Mouse (Mus musculus) adrenal gland, postnatal 25 days (tissue): Measurements from ENCODE around the gene Cul5. TPM values are rescaled to one million over a fixed set of nuclear protein-coding genes. Genes with fewer than 3 reads are reported as not detected.
A peak's percentile ranks its signal among the peaks of the same experiment; 100 is the strongest.

Source experiments
- DNase-seq: peaks from one replicate; pipeline ENCODE4 v3.0.0; 2021; ENCODE audit warnings: mixed read lengths
- total RNA-seq: library from RNA; stranded (reverse); gene quantifications from 2 replicates; pipeline ENCODE4 v1.2.3, GENCODE M21; 2021

The Cul5 gene
- total RNA-seq, 1 experiment from 2014 or later: 41.6 TPM

DNA sequence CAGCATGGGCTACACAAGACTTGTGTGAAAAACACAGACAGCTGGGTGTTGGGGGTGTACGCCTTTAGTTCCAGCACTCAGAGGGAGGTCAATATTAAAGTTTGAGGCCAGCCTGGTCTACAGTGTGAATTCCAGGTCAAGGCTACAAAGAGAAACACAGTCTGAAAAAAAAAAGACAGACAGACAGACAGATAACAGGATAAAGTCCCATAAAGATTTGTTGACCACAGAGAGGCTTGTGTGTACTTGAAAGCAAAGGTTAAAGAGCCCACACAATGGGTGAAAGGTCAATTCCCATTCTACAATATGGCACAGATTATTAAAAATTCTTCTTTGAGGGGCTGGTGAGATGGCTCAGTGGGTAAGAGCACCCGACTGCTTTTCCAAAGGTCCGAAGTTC lies 62.6 kb downstream of the Cul5 start:
- no peak for DNase-seq

DNA sequence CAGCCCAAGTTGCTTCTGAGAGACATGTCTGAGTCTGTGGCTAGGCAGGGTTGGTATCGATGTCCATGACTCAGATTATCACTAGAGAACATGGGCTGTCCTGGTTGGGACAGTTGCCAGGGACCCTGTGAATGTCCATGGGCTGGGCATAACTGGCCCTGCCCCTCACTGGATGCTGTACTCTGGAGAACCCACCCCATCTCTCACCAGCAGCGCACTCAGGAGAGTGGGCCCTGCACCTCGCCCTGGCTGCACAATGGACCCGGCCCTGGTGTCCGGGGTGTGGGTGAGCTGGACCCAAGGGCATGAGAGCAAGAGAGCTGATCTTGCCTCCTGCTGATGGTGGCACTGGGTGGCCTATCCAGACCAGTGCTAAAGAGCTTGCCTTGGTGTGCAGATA lies 64.9 kb downstream of the Cul5 start:
- no peak for DNase-seq

DNA sequence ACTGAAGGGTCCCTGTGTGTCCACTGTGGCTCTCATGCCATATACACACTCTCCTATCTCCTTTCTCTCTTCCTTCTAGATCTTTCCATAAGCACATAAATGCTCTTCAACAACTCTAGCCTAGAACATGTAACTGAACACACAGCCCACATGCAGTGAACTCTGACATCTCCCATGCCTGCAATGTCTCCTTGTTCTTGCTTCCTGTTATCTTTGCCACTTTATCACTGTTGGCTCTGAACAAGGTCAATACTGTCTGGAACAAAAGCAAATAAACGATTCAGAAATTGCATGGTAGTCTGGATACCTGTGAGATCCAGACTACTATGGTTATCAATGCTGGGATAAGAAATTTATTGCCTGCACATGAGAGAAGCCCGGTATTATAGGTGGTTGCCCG lies 66.0 kb downstream of the Cul5 start:
- DNase-seq: no peak

DNA sequence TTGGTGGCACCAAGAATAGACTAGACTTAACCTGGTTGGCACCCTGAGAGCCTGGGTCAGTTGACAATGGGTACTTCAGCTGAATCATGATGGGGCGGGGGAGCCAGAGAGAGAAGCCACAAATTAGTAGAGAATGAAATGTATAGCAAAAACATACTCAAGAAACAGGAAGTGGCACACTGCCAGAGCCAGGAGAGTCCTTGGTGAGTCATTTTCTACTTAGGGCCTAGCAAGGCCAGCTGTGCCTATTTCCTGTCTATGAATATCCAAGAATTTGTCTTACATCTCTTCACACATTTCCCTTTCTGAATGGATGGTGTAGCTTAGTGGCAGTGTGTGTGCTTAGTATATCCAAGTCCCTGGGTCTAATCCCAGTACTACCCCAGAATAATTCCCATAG lies 66.4 kb downstream of the Cul5 start:
- DNase-seq: peak; percentile 30

DNA sequence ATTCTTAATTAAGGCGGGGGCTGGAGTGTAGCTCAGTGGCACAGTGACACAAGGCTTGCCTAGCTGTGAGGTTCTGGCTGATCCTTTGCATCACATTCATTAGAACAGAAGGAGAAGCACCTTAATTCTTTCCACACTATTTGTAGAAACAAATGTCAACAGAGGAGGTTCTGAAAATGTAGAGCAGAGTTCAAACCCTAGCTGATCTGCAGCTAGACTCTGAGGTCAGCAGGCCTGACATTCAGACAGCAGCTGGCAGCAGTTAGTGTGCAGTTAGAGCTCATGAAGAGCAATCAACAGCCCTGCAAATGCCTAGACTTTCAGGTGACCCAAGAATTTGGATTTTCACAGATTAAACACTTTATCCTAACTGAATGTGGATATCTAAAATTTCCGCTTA lies 68.3 kb downstream of the Cul5 start:
- no peak for DNase-seq

DNA sequence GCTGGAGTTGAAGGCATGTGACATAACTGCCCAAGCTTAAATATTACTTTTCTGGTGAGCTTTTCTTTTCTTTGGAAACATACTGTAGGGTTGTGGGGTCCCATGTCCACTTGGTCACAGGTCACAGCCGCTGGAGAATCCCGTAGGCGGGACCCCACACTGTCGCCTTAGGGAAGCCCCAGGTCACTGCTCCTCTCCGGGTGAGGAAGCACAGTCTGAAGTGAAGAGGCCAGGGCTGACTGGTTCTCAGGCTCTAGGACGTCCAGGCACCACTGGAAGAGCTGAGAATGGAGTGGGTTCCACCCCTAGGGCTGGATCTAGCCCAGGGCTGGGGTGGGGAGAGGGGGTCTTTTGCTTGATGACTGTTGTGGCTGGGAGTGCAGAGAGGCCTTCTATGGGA lies 71.2 kb downstream of the Cul5 start:
- no peak for DNase-seq

DNA sequence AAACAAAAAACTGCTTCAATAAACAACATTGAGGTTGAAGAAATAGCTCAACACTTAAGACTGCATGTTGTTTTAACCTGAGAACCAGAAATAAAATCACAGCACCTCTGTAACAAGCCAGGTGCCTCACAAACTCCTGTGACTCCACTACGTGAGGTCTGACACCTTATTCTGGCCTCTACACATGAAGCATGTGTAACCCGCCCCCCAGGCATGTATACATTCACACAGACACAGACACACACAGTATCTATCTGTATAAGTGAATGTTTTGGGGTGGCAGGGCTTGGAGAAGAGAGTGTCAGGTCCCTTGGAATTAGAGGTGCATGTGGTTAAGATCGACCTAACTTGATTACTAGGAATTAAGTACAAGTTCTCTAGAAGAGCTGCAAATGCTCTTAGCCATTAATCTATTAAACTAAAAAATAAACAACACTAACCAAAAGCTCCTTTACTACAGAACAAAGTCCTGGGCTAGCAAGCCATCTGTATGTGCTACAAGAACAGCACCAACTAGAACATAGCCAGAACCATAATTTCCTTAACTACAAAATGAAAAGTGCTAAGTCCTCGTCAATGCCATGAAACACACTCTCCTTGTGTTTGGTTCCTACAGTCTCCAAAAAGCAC lies 72.7 kb downstream of the Cul5 start:
- no peak for DNase-seq

DNA sequence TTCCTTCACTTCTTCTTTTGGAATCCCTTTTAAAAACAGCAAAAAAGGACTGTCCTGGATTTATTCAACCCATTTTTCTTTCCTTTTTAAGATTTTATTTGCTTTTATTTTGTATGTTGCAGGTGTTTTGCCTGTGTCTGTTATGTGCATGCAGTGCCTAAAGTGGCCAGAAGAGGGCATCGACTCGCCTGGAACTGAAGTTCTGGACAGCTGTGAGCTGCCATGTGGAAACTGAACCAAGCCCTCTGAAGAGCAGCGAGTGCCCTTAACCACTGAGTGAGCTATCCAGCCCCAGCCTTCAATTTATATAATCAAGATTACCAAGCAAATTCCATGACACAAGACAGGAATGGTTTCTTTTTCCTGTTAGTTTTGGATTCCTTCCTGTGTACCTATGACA lies 75.0 kb downstream of the Cul5 start:
- peak; percentile 67 for DNase-seq

DNA sequence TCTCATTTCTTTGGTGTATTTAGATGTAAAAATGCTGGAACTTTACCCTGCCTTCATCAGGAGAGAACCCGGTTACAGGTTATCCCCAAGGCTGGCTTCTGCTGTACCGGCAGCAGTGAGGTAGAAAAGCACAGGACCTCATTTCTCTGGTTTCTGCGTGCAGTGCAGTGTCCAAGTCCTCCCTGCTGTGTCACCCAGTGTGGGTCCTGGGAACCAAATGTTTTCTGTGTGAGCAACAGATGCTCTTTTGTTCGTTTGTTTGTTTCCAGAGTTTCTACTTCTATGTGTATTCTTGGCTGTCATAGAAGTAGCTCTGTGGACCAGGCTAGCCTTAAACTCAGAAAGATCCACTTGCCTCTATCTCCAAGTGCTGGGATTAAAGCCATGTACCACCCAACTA lies 87.9 kb downstream of the Cul5 start:
- DNase-seq: no peak

DNA sequence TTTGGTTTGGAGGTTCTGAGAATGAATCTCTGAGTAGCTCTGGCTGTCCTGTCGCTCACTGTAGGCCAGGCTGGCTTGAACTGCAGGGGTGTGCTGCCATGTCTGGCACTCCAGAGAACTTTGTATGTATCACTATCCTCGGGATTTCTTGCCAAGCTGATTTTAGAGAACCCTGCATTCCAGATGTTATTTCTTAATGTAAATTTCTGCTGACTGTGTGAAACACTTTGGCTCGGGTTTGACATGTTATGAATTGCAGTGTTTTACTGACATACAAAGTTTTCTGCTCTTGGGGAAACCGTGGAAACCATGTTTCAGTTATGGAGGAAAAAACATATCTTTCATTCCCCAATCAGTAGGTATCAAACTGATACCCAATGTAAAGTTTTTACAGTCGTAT lies 94.1 kb downstream of the Cul5 start:
- no peak for DNase-seq

DNA sequence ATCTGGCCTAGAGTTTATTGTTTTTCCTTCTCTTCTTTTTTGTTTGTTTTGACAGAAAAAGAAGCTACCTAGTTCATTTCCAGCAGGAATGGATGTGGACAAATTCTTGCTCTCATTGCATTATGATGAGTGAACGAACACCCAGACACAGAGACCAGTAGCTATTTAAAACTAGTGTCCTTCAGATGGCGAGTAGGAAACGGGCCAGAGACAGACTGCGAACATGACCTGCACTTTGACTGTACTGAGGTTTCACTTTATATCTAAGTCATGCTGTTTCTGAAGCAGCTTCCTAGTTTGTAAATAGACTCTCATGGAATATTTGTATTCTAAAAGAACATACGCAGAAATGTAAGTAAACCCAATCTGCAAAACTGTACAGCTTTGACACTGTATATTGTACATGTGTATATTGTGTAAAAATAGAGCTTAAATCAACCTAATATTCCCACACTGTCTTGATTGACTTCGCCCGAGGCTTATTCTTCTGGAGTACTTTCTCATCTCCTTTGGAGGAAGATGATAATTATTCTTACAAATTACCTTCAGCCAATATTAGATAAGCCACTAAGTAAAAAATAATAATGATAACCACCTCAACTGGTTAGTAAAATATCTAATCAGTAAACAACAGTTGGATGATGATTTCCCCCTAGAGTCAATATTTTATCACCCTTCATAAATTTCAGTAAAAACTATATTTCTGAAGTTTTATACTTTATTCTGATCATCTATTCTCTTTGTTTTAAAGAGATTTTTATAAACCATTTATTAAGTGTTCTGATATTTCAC lies 97.1 kb downstream of the Cul5 start:
- DNase-seq: no peak

DNA sequence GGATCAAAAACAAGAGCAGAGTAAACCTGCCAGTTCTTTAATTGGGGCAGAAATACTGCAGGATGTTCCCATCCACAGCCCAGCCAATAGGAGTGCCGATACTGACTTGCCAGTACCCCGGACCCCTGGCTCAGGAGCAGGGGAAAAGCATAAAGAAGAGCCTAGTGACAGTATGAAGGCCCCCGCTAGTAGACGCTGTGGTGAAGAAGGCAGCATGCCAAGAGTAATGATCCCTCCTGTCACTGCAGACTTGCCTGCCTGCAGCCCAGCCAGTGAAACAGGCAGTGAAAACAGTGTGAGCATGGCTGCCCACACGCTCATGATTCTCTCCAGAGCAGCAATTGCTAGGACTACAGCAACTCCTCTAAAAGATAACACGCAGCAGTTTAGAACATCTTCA lies 99.2 kb downstream of the Cul5 start:
- DNase-seq: peak; percentile 4

Other genes with a start within 250 kb of the Cul5 start
- 12.3 and 21.1 TPM in 2 replicates for gene Atm, start 133.3 kb downstream of the Cul5 start, total RNA-seq
- 14.5 TPM in 2 replicates for gene Npat, start 133.0 kb downstream of the Cul5 start, total RNA-seq
- 135 and 154 TPM in 2 replicates for gene Acat1, start 59.6 kb downstream of the Cul5 start, total RNA-seq
- gene Rab39, start 36.2 kb upstream of the Cul5 start, total RNA-seq: 0.64 and 1.00 TPM in 2 replicates
- 1.0 TPM in 1 of 2 replicates, not detected in the other for gene Slc35f2, start 101.5 kb upstream of the Cul5 start, total RNA-seq
- not detected in 2 replicates for gene Sln, start 180.2 kb upstream of the Cul5 start, total RNA-seq